8 mouse cellular contexts compared by ENCODE assay signal in genomic region chr6:49263847-49264243, GRCm38 (mm10). TPM values are rescaled to one million over a fixed set of nuclear protein-coding genes. Genes with fewer than 3 reads are reported as not detected.
A peak's percentile ranks its signal among the peaks of the same experiment; 100 is the strongest.
DNase-seq lines count a peak whose midpoint lies in the region; ATAC-seq lines count a peak whose summit lies in the region.

TSS of gene Tra2a (minus strand) at chr6:49264033.

- peak; percentile 97 for ATAC-seq in hindbrain, embryonic 13.5 days (ENCODE audit: low FRiP score)

- H3K4me1 ChIP-seq in hindbrain, embryonic 13.5 days (replicated peaks): peaks cover 27% of the 10 kb centered on the region

- H3K27me3 ChIP-seq in hindbrain, embryonic 13.5 days: no peaks in the 10 kb centered on the region

- DNase-seq in NIH3T3 (ENCODE audit: low read depth): peak; percentile 100
- peak; percentile 98 to 99 for DNase-seq in cerebellum, postnatal 10 days
- DNase-seq in frontal cortex, postnatal 14 days (ENCODE audit: low spot score in 2 of 2): peak; percentile 91 to 94
- peak; percentile 93 to 96 for DNase-seq in layer of hippocampus, postnatal 25 days (ENCODE audit: extremely low spot score in 1 of 2, low spot score in 1 of 2)
- DNase-seq in lung, postnatal 25 days (ENCODE audit: low spot score): peak; percentile 98
- DNase-seq in retina, embryonic 14.5 days (ENCODE audit: low spot score): peak; percentile 97
- DNase-seq in thymus, postnatal 4 days: peak; percentile 98

- peak within 1 kb of the TSS; percentile 100 for H3K9ac ChIP-seq in hindbrain, embryonic 13.5 days

- peak within 1 kb of the TSS; percentile 100 for H3K4me3 ChIP-seq in hindbrain, embryonic 13.5 days

- H3K9me3 ChIP-seq in hindbrain, embryonic 13.5 days: no peaks in the 10 kb centered on the region

- WGBS in hindbrain, embryonic 13.5 days: under 1% methylated on average over 39 of the region's 39 CpGs

- no peaks in the 10 kb centered on the region for H3K36me3 ChIP-seq in hindbrain, embryonic 13.5 days

- H3K4me2 ChIP-seq in hindbrain, embryonic 13.5 days: peak within 1 kb of the TSS; percentile 73

- peak within 1 kb of the TSS; percentile 99 for H3K27ac ChIP-seq in hindbrain, embryonic 13.5 days

RNA-seq across cellular contexts. Expression of gene Tra2a, which starts in this region (rescaled TPM):
- 133 and 143 TPM in 2 replicates for polyA plus RNA-seq in hindbrain, embryonic 13.5 days (2015; fragmentation: Nextera tagmentation; extraction: Ambion mirVana)
- total RNA-seq in layer of hippocampus, postnatal 25 days (2021): 10 to 100 TPM; 73.6 to 78.1 TPM

Comparison
In these comparisons a context has a peak if more than half of its experiments do, and no peak if none do; other contexts are left out.
1. Peak in every context shown above with its lines: DNase-seq, ATAC-seq, H3K4me3 ChIP-seq and H3K27ac ChIP-seq.